Mouse (Mus musculus) fibroblast of lung, adult 2 months (primary cell): ENCODE data around the gene Coq10a.
"Not testable (repeated sequence)": the region's sequence is repeated elsewhere in the genome, so short reads cannot be mapped to it uniquely, and the experiment has no call there.

ENCODE experiments used
- DNase-seq: peaks from one replicate; pipeline ENCODE4 v3.0.0-alpha.2; 2011; ENCODE audit warnings: low read depth

Gene Coq10a

DNA sequence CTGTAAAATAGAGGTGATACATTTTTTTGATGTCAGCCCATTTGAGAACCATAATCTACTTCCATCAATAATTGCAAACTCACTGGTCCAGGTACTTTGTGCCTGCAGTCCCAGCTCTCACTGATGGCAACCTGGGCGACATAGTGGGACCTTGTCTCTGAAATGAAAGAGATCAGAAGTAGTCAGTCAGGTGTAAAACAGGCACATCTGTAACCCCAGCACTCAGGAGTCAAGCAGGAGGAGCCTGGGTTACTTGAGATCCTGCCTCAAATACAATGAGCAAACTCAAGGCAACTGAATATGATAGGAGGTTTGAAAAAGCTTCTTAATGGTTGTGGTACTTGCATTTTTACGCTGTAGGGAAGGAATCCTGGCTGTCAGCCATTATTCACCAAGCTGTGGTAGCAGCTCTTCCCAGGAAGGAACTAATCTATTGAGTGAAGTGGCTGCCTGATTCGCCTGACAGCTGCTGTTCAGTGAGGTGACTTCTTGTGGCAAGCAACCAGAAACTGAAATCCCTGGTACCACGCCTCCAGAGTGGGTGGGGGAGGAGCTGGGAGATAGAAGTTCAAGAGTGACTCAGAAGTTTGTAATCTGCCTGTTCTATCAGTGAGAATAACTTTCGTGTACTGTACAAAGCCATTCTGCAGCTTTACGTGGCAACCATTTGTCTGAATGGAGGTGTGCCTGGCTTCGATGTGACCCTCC, 24.1 kb downstream of the Coq10a start:
- DNase-seq = peak; percentile 35

- DNase-seq = peak; percentile 22
Observed at GRCm38 (mm10) chr10:128343436-128343835, 25.4 kb downstream of the Coq10a start.

GRCm38 (mm10) chr10:128340257-128340656, 28.5 kb downstream of the Coq10a start:
- no peak for DNase-seq

DNA sequence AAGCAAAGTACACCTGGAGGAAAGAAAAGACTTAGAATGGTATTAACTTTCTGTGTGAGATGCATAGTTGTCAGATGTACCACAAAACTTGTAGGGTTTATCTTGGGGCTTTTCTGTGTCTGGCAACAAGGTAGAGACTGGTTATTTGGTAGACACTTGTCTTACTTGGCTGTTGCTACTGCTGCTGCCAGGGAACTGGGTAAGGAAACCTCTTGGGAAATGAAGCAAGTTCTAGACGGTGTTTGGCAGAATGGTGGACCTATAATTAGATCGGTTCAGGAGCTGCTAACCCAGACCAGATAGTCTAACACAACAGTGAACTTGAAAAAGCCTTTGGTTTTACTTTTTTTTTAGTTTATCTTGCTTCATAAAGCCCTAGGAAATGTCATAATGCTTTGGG, 29.8 kb downstream of the Coq10a start:
- no peak for DNase-seq

DNA sequence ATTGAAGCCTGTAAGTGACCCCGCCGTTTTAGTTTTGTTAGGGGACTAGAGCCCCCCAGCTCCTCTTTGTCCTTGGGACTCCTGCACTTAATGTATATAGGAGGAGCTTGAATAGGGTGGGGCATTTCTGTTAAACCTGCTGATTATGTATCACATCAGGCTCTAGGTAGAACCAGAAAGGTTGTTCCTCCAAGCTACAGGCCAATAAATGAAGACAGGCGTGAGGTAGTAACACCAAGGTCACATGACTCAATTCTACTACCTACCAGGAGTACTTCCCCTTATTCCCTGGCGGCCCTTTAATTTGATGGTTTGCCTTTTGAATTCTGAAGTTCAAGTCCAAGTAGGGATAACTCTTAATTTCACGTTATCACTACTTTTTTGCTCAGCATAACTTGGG, 30.4 kb downstream of the Coq10a start:
- no peak for DNase-seq

GRCm38 (mm10) chr10:128337306-128338181, 31.3 kb downstream of the Coq10a start, which contains the start of gene Cs:
Cs (plus strand) TSS chr10:128337734.
- peak; percentile 90 for DNase-seq

GRCm38 (mm10) chr10:128336597-128336996, 32.2 kb downstream of the Coq10a start:
- no peak for DNase-seq

DNA sequence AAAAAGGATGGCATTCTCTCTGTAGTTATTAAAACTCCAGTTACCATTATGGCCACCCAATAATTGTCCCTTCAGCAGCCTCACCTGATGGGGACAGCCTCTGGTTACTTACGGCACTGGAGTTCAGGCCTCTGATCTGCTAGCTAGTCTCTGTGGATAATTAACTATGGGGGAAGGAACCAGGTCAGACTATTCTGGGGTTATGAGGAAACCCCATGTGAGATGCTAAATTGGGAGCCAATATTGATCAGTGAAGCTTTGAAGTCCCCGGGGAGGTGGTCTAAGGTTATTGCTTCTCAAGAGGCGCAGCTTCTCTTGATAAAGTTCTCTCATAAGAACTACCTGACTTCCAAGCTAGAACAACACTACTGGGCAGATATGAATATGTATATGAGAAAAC, 32.6 kb downstream of the Coq10a start:
- DNase-seq = no peak

GRCm38 (mm10) chr10:128335582-128335981, 33.2 kb downstream of the Coq10a start:
- peak; percentile 58 for DNase-seq

DNA sequence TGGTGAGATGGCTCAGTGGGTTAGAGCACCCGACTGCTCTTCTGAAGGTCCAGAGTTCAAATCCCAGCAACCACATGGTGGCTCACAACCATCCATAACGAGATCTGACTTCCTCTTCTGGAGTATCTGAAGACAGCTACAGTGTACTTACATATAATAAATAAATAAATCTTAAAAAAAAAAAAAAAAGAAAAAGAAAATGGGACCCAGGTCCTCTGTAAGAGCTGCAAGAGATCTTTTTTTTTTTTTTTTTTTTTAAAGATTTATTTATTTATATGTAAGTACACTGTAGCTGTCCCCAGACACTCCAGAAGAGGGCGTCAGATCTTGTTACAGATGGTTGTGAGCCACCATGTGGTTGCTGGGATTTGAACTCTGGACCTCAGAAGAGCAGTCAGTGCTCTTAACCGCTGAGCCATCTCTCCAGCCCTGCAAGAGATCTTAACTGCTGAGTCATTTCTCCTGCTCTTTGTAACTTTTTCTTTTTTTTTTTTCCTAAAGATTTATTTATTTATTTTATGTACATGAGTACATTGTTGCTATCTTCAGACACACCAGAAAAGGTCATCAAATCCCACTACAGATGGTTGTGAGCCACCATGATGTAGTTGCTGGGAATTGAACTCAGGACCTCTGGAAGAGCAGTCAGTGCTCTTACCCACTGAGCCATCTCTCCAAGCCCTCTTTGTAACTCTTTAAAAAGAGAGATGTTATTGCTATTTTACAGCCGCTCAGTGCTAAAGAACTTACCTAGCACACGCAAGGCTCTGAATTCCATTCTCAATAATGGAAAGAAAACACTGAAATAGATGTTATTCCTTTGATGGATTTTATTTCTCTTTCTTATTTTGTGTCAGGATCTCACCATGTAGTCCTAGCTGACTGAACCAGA, 36.2 kb downstream of the Coq10a start:
- not testable (repeated sequence) for DNase-seq

DNA sequence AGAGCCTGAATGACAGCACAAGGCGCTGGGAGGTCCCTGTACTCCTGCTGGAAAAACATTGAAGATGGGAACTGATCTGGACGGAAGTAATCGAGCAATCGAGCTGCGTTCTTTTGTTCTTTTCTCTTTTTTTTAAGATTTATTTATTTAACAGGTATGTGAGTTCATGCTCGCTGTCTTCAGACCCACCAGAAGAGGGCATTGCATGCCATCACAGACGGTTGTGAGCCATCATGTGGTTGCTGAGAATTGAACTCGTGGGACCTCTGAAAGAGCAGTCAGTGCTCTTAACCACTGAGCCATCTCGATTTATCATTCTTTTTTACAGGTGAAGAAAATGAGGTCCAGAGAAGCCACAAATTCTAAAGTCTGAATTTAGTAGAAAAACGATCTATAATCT, 41.2 kb downstream of the Coq10a start:
- DNase-seq = no peak

- DNase-seq = no peak
Observed at GRCm38 (mm10) chr10:128326825-128327224, 42.0 kb downstream of the Coq10a start.

GRCm38 (mm10) chr10:128323516-128323915, 45.3 kb downstream of the Coq10a start:
- no peak for DNase-seq

- peak; percentile 82 for DNase-seq
Observed at GRCm38 (mm10) chr10:128322141-128323108, 46.4 kb downstream of the Coq10a start, which contains the start of gene Cnpy2. Cnpy2 (plus strand) TSS chr10:128322459.

- no peak for DNase-seq
Observed at GRCm38 (mm10) chr10:128321641-128322040, 47.2 kb downstream of the Coq10a start.

DNA sequence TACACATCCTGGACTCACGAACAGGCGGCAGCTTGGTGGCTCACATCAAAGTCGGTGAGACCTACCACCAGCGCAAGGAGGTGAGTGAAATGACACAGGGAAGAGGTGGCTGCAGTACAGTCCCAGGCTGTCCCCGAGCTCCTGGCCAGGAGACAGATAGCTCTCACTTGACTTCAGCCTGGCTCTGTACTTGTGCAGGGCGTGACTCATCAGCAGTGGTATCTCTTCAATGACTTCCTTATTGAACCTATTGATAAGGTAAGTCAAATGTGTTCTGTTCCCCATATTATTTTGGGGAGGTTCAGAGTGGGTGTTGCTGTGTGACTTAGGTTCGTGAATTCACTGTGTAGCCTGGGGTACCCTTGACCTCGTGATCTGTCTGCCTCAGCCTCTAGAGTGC, 53.2 kb downstream of the Coq10a start:
- no peak for DNase-seq
